Mouse (Mus musculus) myocyte (in vitro differentiated cells): ENCODE results near the gene Krtdap.

Experiments
- CEBPB ChIP-seq: IDR thresholded peaks from 2 replicates; pipeline ENCODE4 v1.6.1; 2011; ENCODE audit warnings: mild to moderate bottlenecking, moderate library complexity; ENCODE audit not compliant: poor library complexity, insufficient read depth, severe bottlenecking
- E2F4 ChIP-seq: IDR thresholded peaks from one replicate; pipeline ENCODE4 v1.6.1; 2011; ENCODE audit warnings: mild to moderate bottlenecking, control low read depth, moderate library complexity; ENCODE audit not compliant: insufficient read depth
- MAX ChIP-seq: IDR thresholded peaks from one replicate; pipeline ENCODE4 v1.6.1; 2011; ENCODE audit warnings: low read depth, mild to moderate bottlenecking, control low read depth
- MYOD1 ChIP-seq, 3 experiments: IDR thresholded peaks; one replicate each; pipeline ENCODE4 v1.6.1; 2011; ENCODE audit warnings: control low read depth in 2 of 3, low read depth in 2 of 3, mild to moderate bottlenecking in 2 of 3, moderate library complexity in 1 of 3; ENCODE audit not compliant: insufficient read length in 2 of 3, control insufficient read depth in 1 of 3
- MYOG ChIP-seq, 3 experiments: IDR thresholded peaks; one replicate each; pipeline ENCODE4 v1.6.1; 2011; ENCODE audit warnings: control low read depth in 2 of 3, low read depth in 2 of 3, mild to moderate bottlenecking in 2 of 3; ENCODE audit not compliant: insufficient read length in 2 of 3, control insufficient read depth in 1 of 3, insufficient read depth in 1 of 3
- POLR2A ChIP-seq: IDR thresholded peaks from one replicate; pipeline ENCODE4 v1.6.1; 2011; ENCODE audit warnings: low read depth, mild to moderate bottlenecking, control low read depth, moderate library complexity; ENCODE audit not compliant: insufficient read length
- POLR2AphosphoS2 ChIP-seq: IDR thresholded peaks from one replicate; pipeline ENCODE4 v1.6.1; 2011; ENCODE audit warnings: low read depth, control low read depth; ENCODE audit not compliant: insufficient read length
- SRF ChIP-seq: IDR thresholded peaks from one replicate; pipeline ENCODE4 v1.6.1; 2011; ENCODE audit warnings: low read depth; ENCODE audit not compliant: control insufficient read depth, insufficient read length
- TCF12 ChIP-seq: IDR thresholded peaks from one replicate; pipeline ENCODE4 v1.6.1; 2011; ENCODE audit warnings: mild to moderate bottlenecking, control low read depth; ENCODE audit not compliant: poor library complexity, insufficient read depth, severe bottlenecking
- TCF3 ChIP-seq: IDR thresholded peaks from one replicate; pipeline ENCODE4 v1.6.1; 2011; ENCODE audit warnings: low read depth, control low read depth; ENCODE audit not compliant: insufficient read length
- USF1 ChIP-seq: IDR thresholded peaks from one replicate; pipeline ENCODE4 v1.6.1; 2011; ENCODE audit warnings: low read depth, mild to moderate bottlenecking, control low read depth, moderate library complexity

GRCm38 (mm10) chr7:30837277-30837676 lies 49.6 kb downstream of the Krtdap start:
- TF ChIP-seq USF1 (no peak), E2F4 (no peak), POLR2A (no peak), CEBPB (no peak), POLR2AphosphoS2 (no peak), TCF12 (no peak), MYOG (IDR thresholded peaks at IDR 0.05; ENCODE audit: control insufficient read depth in 1 of 3, insufficient read depth in 1 of 3, insufficient read length in 2 of 3, low read depth in 2 of 3) (no peak), MYOD1 (IDR thresholded peaks at IDR 0.05; ENCODE audit: control insufficient read depth in 1 of 3, insufficient read length in 2 of 3, low read depth in 2 of 3) (no peak), SRF (no peak), MAX (no peak), TCF3 (no peak)
